9 mouse cellular contexts compared by ENCODE assay signal in genomic region chr2:33349081-33349480, GRCm38 (mm10). TPM values are rescaled to one million over a fixed set of nuclear protein-coding genes. Genes with fewer than 3 reads are reported as not detected.
DNase-seq lines count a peak whose midpoint lies in the region; ATAC-seq lines count a peak whose summit lies in the region.
"Had no signal": no experiment of that assay in that cellular context is flagged by ENCODE, and none has a peak within 500 bp of the region (broad histone marks: within the 10 kb centered on the region; RNA-seq: fewer than 3 reads in every experiment).

No protein-coding gene starts in this region.

- H3K27ac ChIP-seq in forebrain, embryonic 14.5 days (ENCODE audit: low read depth, low read length) = no peak overlapping the region
- no peak overlapping the region for H3K27ac ChIP-seq in hindbrain, embryonic 12.5 days
- H3K27ac ChIP-seq: liver, embryonic 15.5 days had no signal

- no peak overlapping the region for H3K9ac ChIP-seq in forebrain, embryonic 14.5 days (ENCODE audit: low read length)
- H3K9ac ChIP-seq in hindbrain, embryonic 12.5 days = no peak overlapping the region
- H3K9ac ChIP-seq: liver, embryonic 15.5 days had no signal

- DNase-seq in MN1 (ENCODE audit: low spot score) = peak; percentile 87
- peak; percentile 81 for DNase-seq in cerebellum, adult 11 months
- DNase-seq in forebrain, embryonic 14.5 days (ENCODE audit: low spot score) = peak; percentile 92
- peak; percentile 54 to 81 for DNase-seq in layer of hippocampus, adult 8-10 months (ENCODE audit: low spot score in 2 of 2)
- DNase-seq in lung, postnatal 36 days = peak; percentile 93
- peak; percentile 87 to 88 for DNase-seq in right cerebral cortex, adult 2 months (ENCODE audit: low spot score in 2 of 2)
- peak; percentile 80 for DNase-seq in urinary bladder, postnatal 14 days (ENCODE audit: low spot score)

- no peaks in the 10 kb centered on the region for H3K36me3 ChIP-seq in forebrain, embryonic 14.5 days (ENCODE audit: control insufficient read depth, insufficient read depth, low read length)
- no peaks in the 10 kb centered on the region for H3K36me3 ChIP-seq in hindbrain, embryonic 12.5 days
- H3K36me3 ChIP-seq: liver, embryonic 15.5 days had no signal

- H3K9me3 ChIP-seq in forebrain, embryonic 14.5 days (replicated peaks; ENCODE audit: control insufficient read depth, low read length) = no peaks in the 10 kb centered on the region
- H3K9me3 ChIP-seq in hindbrain, embryonic 12.5 days (replicated peaks) = no peaks in the 10 kb centered on the region
- H3K9me3 ChIP-seq: liver, embryonic 15.5 days had no signal

- peaks cover 38% of the 10 kb centered on the region for H3K4me1 ChIP-seq in forebrain, embryonic 14.5 days (ENCODE audit: control insufficient read depth, insufficient read depth, low read length)
- peaks cover 20% of the 10 kb centered on the region for H3K4me1 ChIP-seq in hindbrain, embryonic 12.5 days

- peak; percentile 63; the same call in 1 of the 2 replicates for ATAC-seq in forebrain, embryonic 14.5 days
- ATAC-seq in hindbrain, embryonic 12.5 days (ENCODE audit: low FRiP score) = peak; percentile 56; the same call in 1 of the 2 replicates

- no peaks in the 10 kb centered on the region for H3K27me3 ChIP-seq in forebrain, embryonic 14.5 days (replicated peaks; ENCODE audit: control insufficient read depth, insufficient read depth, low read length)
- no peaks in the 10 kb centered on the region for H3K27me3 ChIP-seq in hindbrain, embryonic 12.5 days
- H3K27me3 ChIP-seq: liver, embryonic 15.5 days had no signal

- WGBS in forebrain, embryonic 14.5 days = 28% methylated on average over 2 of the region's 2 CpGs
- WGBS in hindbrain, embryonic 12.5 days = 36% methylated on average over 2 of the region's 2 CpGs

- no peak overlapping the region for H3K4me2 ChIP-seq in forebrain, embryonic 14.5 days (ENCODE audit: low read length)
- H3K4me2 ChIP-seq in hindbrain, embryonic 12.5 days (replicated peaks) = no peak overlapping the region
- H3K4me2 ChIP-seq: liver, embryonic 15.5 days had no signal

- no peak overlapping the region for H3K4me3 ChIP-seq in forebrain, embryonic 14.5 days (ENCODE audit: low read depth, low read length)
- no peak overlapping the region for H3K4me3 ChIP-seq in hindbrain, embryonic 12.5 days
- H3K4me3 ChIP-seq: liver, embryonic 15.5 days had no signal

RNA-seq across cellular contexts. Expression of gene Ralgps1, which starts 22.2 kb away (rescaled TPM):
- 32.6 and 40.2 TPM in 2 replicates for polyA plus RNA-seq in forebrain, embryonic 14.5 days (2014; fragmentation: Nextera tagmentation; extraction: Ambion mirVana)
- polyA plus RNA-seq in hindbrain, embryonic 12.5 days (2016; fragmentation: Nextera tagmentation; extraction: Ambion mirVana) = 29.0 and 30.1 TPM in 2 replicates
- 10 to 100 TPM; 57.9 to 79.2 (median 69.1) TPM for total RNA-seq in layer of hippocampus, adult 8-10 months (2022)
